8 mouse cellular contexts compared by ENCODE assay signal in genomic region chr11:96076221-96077105, GRCm38 (mm10). TPM values are rescaled to one million over a fixed set of nuclear protein-coding genes. Genes with fewer than 3 reads are reported as not detected.
A peak's percentile ranks its signal among the peaks of the same experiment; 100 is the strongest.
DNase-seq lines count a peak whose midpoint lies in the region; ATAC-seq lines count a peak whose summit lies in the region.

No protein-coding gene starts in this region.

- no peaks in the 10 kb centered on the region for H3K27me3 ChIP-seq in heart, embryonic 14.5 days (ENCODE audit: control insufficient read depth, insufficient read depth, low read length)
- no peaks in the 10 kb centered on the region for H3K27me3 ChIP-seq in hindbrain, embryonic 12.5 days
- no peaks in the 10 kb centered on the region for H3K27me3 ChIP-seq in midbrain, embryonic 14.5 days (ENCODE audit: control insufficient read depth, insufficient read depth, low read length)

- H3K4me1 ChIP-seq in heart, embryonic 14.5 days (ENCODE audit: control insufficient read depth in 2 of 2, insufficient read depth in 2 of 2, low read length in 2 of 2), result peaks cover 0 to 11% of the 10 kb centered on the region in 2 experiments; a peak in 2 of 4 replicates
- peaks cover 13% of the 10 kb centered on the region for H3K4me1 ChIP-seq in hindbrain, embryonic 12.5 days
- peaks cover 14% of the 10 kb centered on the region for H3K4me1 ChIP-seq in midbrain, embryonic 14.5 days (ENCODE audit: control insufficient read depth, insufficient read depth, low read length)

- peak overlapping the region; percentile 60 for H3K9ac ChIP-seq in heart, embryonic 14.5 days (ENCODE audit: low read length)
- no peak overlapping the region for H3K9ac ChIP-seq in hindbrain, embryonic 12.5 days
- 0 out of 2 replicates have a peak overlapping the region, but pooled peaks have one; percentile 44 for H3K9ac ChIP-seq in midbrain, embryonic 14.5 days (replicated peaks; ENCODE audit: low read length)

- 59% methylated on average over 13 of the region's 13 CpGs for WGBS in heart, embryonic 14.5 days
- WGBS in hindbrain, embryonic 12.5 days, result 66% methylated on average over 13 of the region's 13 CpGs
- 71% methylated on average over 13 of the region's 13 CpGs for whole genome bisulfite sequencing in midbrain, embryonic 14.5 days

- H3K9me3 ChIP-seq in heart, embryonic 14.5 days (ENCODE audit: control insufficient read depth, low read length), result no peaks in the 10 kb centered on the region
- no peaks in the 10 kb centered on the region for H3K9me3 ChIP-seq in hindbrain, embryonic 12.5 days (replicated peaks)
- H3K9me3 ChIP-seq in midbrain, embryonic 14.5 days (ENCODE audit: control insufficient read depth, low read length), result no peaks in the 10 kb centered on the region

- no peak for DNase-seq in heart, adult 9 months (ENCODE audit: low spot score in 2 of 2)
- DNase-seq in NIH3T3 (ENCODE audit: low read depth), result peak; percentile 27
- DNase-seq in midbrain, embryonic 14.5 days, result no peak
- DNase-seq in spleen, postnatal 10 days (ENCODE audit: low spot score in 2 of 2), result no peak
- no peak for DNase-seq in urinary bladder, postnatal 14 days (ENCODE audit: low spot score)
- no peak for DNase-seq in frontal cortex, postnatal 36 days (ENCODE audit: low spot score in 2 of 2)

- peaks cover 20% of the 10 kb centered on the region for H3K36me3 ChIP-seq in heart, embryonic 14.5 days (ENCODE audit: control insufficient read depth, insufficient read depth, low read length)
- peaks cover 10% of the 10 kb centered on the region for H3K36me3 ChIP-seq in hindbrain, embryonic 12.5 days
- peaks cover 9% of the 10 kb centered on the region for H3K36me3 ChIP-seq in midbrain, embryonic 14.5 days (ENCODE audit: control insufficient read depth, insufficient read depth, low read length)

- peak overlapping the region; percentile 60 for H3K4me2 ChIP-seq in heart, embryonic 14.5 days (ENCODE audit: low read length)
- H3K4me2 ChIP-seq in hindbrain, embryonic 12.5 days (replicated peaks), result peak overlapping the region; percentile 43
- H3K4me2 ChIP-seq in midbrain, embryonic 14.5 days (ENCODE audit: low read length), result peak overlapping the region; percentile 54

- no peak for ATAC-seq in heart, embryonic 14.5 days (ENCODE audit: insufficient number of reproducible peaks, insufficient read depth, low FRiP score, low read depth)
- no peak for ATAC-seq in hindbrain, embryonic 12.5 days (ENCODE audit: low FRiP score)
- no peak for ATAC-seq in midbrain, embryonic 14.5 days (ENCODE audit: low FRiP score, low TSS enrichment)

- H3K27ac ChIP-seq in heart, embryonic 14.5 days (replicated peaks in 1 of 2; ENCODE audit: control insufficient read depth in 1 of 2, insufficient read depth in 1 of 2, low read depth in 2 of 2, low read length in 2 of 2), result peak overlapping the region; percentile 56 to 82
- peak overlapping the region; percentile 36 for H3K27ac ChIP-seq in hindbrain, embryonic 12.5 days
- peak overlapping the region; percentile 75 for H3K27ac ChIP-seq in midbrain, embryonic 14.5 days (replicated peaks; ENCODE audit: low read depth, low read length)

- peak overlapping the region; percentile 15 to 34; a peak in 3 of 4 replicates for H3K4me3 ChIP-seq in heart, embryonic 14.5 days (ENCODE audit: control insufficient read depth in 1 of 2, insufficient read depth in 1 of 2, low read depth in 1 of 2, low read length in 2 of 2)
- H3K4me3 ChIP-seq in hindbrain, embryonic 12.5 days, result peak overlapping the region; percentile 81
- peak overlapping the region; percentile 29 for H3K4me3 ChIP-seq in midbrain, embryonic 14.5 days (replicated peaks; ENCODE audit: low read depth, low read length)

RNA-seq across cellular contexts. Expression of gene Atp5g1, which starts 1.0 kb away (rescaled TPM):
- 2,464 and 2,507 TPM in 2 replicates for polyA plus RNA-seq in heart, embryonic 14.5 days (2014; fragmentation: Nextera tagmentation; extraction: Ambion mirVana)
- polyA plus RNA-seq in hindbrain, embryonic 12.5 days (2016; fragmentation: Nextera tagmentation; extraction: Ambion mirVana), result 377 and 424 TPM in 2 replicates
- 679 and 959 TPM in 2 replicates for polyA plus RNA-seq in midbrain, embryonic 14.5 days (2014; fragmentation: Nextera tagmentation; extraction: Ambion mirVana)

RNA-seq across cellular contexts. Expression of gene Ube2z, which starts 11.3 kb away (rescaled TPM):
- polyA plus RNA-seq in heart, embryonic 14.5 days (2014; fragmentation: Nextera tagmentation; extraction: Ambion mirVana), result 28.7 and 29.7 TPM in 2 replicates
- polyA plus RNA-seq in hindbrain, embryonic 12.5 days (2016; fragmentation: Nextera tagmentation; extraction: Ambion mirVana), result 40.7 and 43.4 TPM in 2 replicates
- polyA plus RNA-seq in midbrain, embryonic 14.5 days (2014; fragmentation: Nextera tagmentation; extraction: Ambion mirVana), result 32.3 and 32.7 TPM in 2 replicates

RNA-seq across cellular contexts. Expression of gene Calcoco2, which starts 35.3 kb away (rescaled TPM):
- not detected in 2 replicates for polyA plus RNA-seq in heart, embryonic 14.5 days (2014; fragmentation: Nextera tagmentation; extraction: Ambion mirVana)
- polyA plus RNA-seq in hindbrain, embryonic 12.5 days (2016; fragmentation: Nextera tagmentation; extraction: Ambion mirVana), result 0.15 TPM in 1 of 2 replicates, not detected in the other
- polyA plus RNA-seq in midbrain, embryonic 14.5 days (2014; fragmentation: Nextera tagmentation; extraction: Ambion mirVana), result not detected in 2 replicates

RNA-seq across cellular contexts. Expression of gene Snf8, which starts 41.8 kb away (rescaled TPM):
- 23.5 and 30.5 TPM in 2 replicates for polyA plus RNA-seq in heart, embryonic 14.5 days (2014; fragmentation: Nextera tagmentation; extraction: Ambion mirVana)
- polyA plus RNA-seq in hindbrain, embryonic 12.5 days (2016; fragmentation: Nextera tagmentation; extraction: Ambion mirVana), result 115 and 118 TPM in 2 replicates
- 45.3 and 77.5 TPM in 2 replicates for polyA plus RNA-seq in midbrain, embryonic 14.5 days (2014; fragmentation: Nextera tagmentation; extraction: Ambion mirVana)

RNA-seq across cellular contexts. Expression of gene Gip, which starts 52.1 kb away (rescaled TPM):
- polyA plus RNA-seq in heart, embryonic 14.5 days (2014; fragmentation: Nextera tagmentation; extraction: Ambion mirVana), result not detected in 2 replicates
- polyA plus RNA-seq in hindbrain, embryonic 12.5 days (2016; fragmentation: Nextera tagmentation; extraction: Ambion mirVana), result not detected in 2 replicates
- polyA plus RNA-seq in midbrain, embryonic 14.5 days (2014; fragmentation: Nextera tagmentation; extraction: Ambion mirVana), result not detected in 2 replicates

Comparison
In these comparisons a context has a peak if more than half of its experiments do, and no peak if none do; other contexts are left out.
1. H3K4me3 ChIP-seq: peak in every context shown above with its lines; median percentile 81 in hindbrain, embryonic 12.5 days; 29 in midbrain, embryonic 14.5 days; 24 in heart, embryonic 14.5 days.